Mouse (Mus musculus) lung, postnatal 0 days (tissue): ENCODE data around the gene Chic1.

Experiments
- CTCF ChIP-seq: IDR thresholded peaks from 2 replicates; pipeline ENCODE4 v1.5.1; 2016; ENCODE audit warnings: antibody characterized with exemption, mild to moderate bottlenecking
- EP300 ChIP-seq: IDR thresholded peaks from 2 replicates; pipeline ENCODE4 v1.6.1; 2016; ENCODE audit warnings: antibody characterized with exemption, mild to moderate bottlenecking, control low read depth

DNA sequence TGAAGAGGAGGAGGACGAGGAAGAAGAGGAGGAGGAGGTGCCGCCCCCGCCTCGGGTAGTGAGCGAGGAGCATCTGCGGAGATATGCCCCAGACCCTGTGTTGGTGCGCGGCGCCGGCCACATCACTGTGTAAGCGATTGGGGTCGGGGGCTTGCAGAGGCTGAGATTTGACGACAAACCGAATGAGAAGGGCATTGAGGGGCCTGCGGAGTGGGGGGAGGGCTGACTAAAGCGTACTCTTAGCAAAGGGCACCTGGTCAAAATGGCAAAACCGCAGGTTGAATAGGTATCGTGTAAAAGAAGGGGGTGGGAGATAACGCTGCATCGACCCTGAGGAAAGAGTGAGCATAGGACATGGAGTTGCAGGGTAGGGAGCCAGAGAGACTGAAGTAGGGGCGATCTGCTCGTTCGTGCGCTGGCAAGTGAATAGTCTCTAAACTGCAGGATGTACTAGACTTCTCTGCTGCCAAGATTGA, 523 bp downstream of the Chic1 start:
- no peak for TF ChIP-seq CTCF
- no peak for TF ChIP-seq EP300
